Comparison of ENCODE assay signal across 9 mouse cellular contexts in the genomic region with DNA sequence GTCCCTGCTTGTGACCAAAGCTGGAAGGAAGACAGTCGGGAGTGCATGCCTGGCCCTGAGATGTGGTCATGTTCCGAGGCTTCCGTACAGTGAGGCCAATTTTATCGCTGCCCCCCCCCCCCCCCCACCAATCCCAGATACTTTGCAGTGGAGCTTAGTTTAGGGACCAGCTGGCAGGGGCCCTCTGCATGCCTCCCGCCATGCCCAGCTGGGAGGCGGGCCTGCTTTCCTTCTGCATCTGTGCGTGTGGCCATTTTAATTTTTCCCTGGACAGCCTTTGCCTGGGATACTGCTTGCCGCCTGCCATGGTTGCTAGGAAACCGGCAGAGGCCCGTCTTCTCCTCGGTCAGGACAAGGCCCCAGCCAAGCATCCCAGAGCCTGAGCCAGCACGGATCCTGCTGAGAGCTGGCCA.
A peak's percentile ranks its signal among the peaks of the same experiment; 100 is the strongest.
DNase-seq lines count a peak whose midpoint lies in the region; ATAC-seq and TF ChIP-seq lines count a peak whose summit lies in the region.
"Had no signal": no experiment of that assay in that cellular context is flagged by ENCODE, and none has a peak within 500 bp of the region (broad histone marks: within the 10 kb centered on the region; RNA-seq: fewer than 3 reads in every experiment).

No protein-coding gene starts in this region.

- no peaks in the 10 kb centered on the region for H3K9me3 ChIP-seq in lung, embryonic 14.5 days (ENCODE audit: low read depth, low read length)
- H3K9me3 ChIP-seq in forebrain, embryonic 13.5 days (replicated peaks), result no peaks in the 10 kb centered on the region
- H3K9me3 ChIP-seq in hindbrain, embryonic 14.5 days (ENCODE audit: control insufficient read depth, low read length), result no peaks in the 10 kb centered on the region
- H3K9me3 ChIP-seq in midbrain, embryonic 11.5 days (ENCODE audit: control insufficient read depth, low read length), result no peaks in the 10 kb centered on the region
- no peaks in the 10 kb centered on the region for H3K9me3 ChIP-seq in stomach, postnatal 0 days (ENCODE audit: control insufficient read depth, low read length)
- H3K9me3 ChIP-seq: liver, embryonic 15.5 days had no signal

- H3K4me3 ChIP-seq in lung, embryonic 14.5 days (ENCODE audit: low read depth, low read length), result no peak overlapping the region
- no peak overlapping the region for H3K4me3 ChIP-seq in forebrain, embryonic 13.5 days
- H3K4me3 ChIP-seq in hindbrain, embryonic 14.5 days (replicated peaks; ENCODE audit: low read length), result no peak overlapping the region
- no peak overlapping the region for H3K4me3 ChIP-seq in midbrain, embryonic 11.5 days (ENCODE audit: low read depth, low read length)
- H3K4me3 ChIP-seq in stomach, postnatal 0 days (ENCODE audit: low read depth, low read length), result no peak overlapping the region
- H3K4me3 ChIP-seq: liver, embryonic 15.5 days had no signal

- DNase-seq in lung, embryonic 14.5 days, result peak; percentile 76
- no peak for DNase-seq in lung, postnatal 36 days
- peak; percentile 70 for DNase-seq in hindbrain, embryonic 14.5 days (ENCODE audit: low spot score)
- DNase-seq in midbrain, embryonic 11.5 days (ENCODE audit: low spot score, missing footprints), result peak; percentile 91
- DNase-seq in stomach, postnatal 0 days (ENCODE audit: low spot score), result no peak
- no peak for DNase-seq in ovary, postnatal 36 days (ENCODE audit: low spot score)

- no peak overlapping the region for H3K9ac ChIP-seq in lung, embryonic 14.5 days
- H3K9ac ChIP-seq in forebrain, embryonic 13.5 days, result 0 out of 2 replicates have a peak overlapping the region, but pooled peaks have one; percentile 30
- H3K9ac ChIP-seq in hindbrain, embryonic 14.5 days, result 0 out of 2 replicates have a peak overlapping the region, but pooled peaks have one; percentile 21
- H3K9ac ChIP-seq in midbrain, embryonic 11.5 days (ENCODE audit: low read length), result peak overlapping the region; percentile 47
- H3K9ac ChIP-seq in stomach, postnatal 0 days (ENCODE audit: low read length), result no peak overlapping the region
- H3K9ac ChIP-seq: liver, embryonic 15.5 days had no signal

- H3K4me1 ChIP-seq in lung, embryonic 14.5 days (ENCODE audit: insufficient read depth), result peaks cover 4% of the 10 kb centered on the region; the same call in 1 of the 2 replicates
- peaks cover 41% of the 10 kb centered on the region for H3K4me1 ChIP-seq in forebrain, embryonic 13.5 days
- peaks cover 32% of the 10 kb centered on the region for H3K4me1 ChIP-seq in hindbrain, embryonic 14.5 days (replicated peaks; ENCODE audit: control insufficient read depth, insufficient read depth, low read length)
- peaks cover 26% of the 10 kb centered on the region for H3K4me1 ChIP-seq in midbrain, embryonic 11.5 days (ENCODE audit: control insufficient read depth, insufficient read depth, low read length)
- H3K4me1 ChIP-seq in stomach, postnatal 0 days (replicated peaks; ENCODE audit: control insufficient read depth, insufficient read depth), result 0 out of 2 replicates have a peak, but pooled peaks cover 2% of the 10 kb centered on the region

- no peaks in the 10 kb centered on the region for H3K27me3 ChIP-seq in lung, embryonic 14.5 days (ENCODE audit: insufficient read depth, low read length)
- peaks cover 31% of the 10 kb centered on the region for H3K27me3 ChIP-seq in forebrain, embryonic 13.5 days
- H3K27me3 ChIP-seq in hindbrain, embryonic 14.5 days (ENCODE audit: control insufficient read depth, insufficient read depth, low read length), result no peaks in the 10 kb centered on the region
- H3K27me3 ChIP-seq in midbrain, embryonic 11.5 days (ENCODE audit: control insufficient read depth, insufficient read depth, low read length), result no peaks in the 10 kb centered on the region
- no peaks in the 10 kb centered on the region for H3K27me3 ChIP-seq in stomach, postnatal 0 days (ENCODE audit: control insufficient read depth, insufficient read depth, low read length)
- H3K27me3 ChIP-seq: liver, embryonic 15.5 days had no signal

- no peak for TF ChIP-seq EP300 in stomach, postnatal 0 days (optimal IDR thresholded peaks at IDR 0.05)

- TF ChIP-seq CTCF in lung, embryonic 14.5 days (IDR thresholded peaks at IDR 0.05; ENCODE audit: low read depth), result no peak
- no peak for TF ChIP-seq CTCF in stomach, postnatal 0 days (IDR thresholded peaks at IDR 0.05; ENCODE audit: low read depth)

- 0 out of 2 replicates have a peak, but pooled peaks cover 6% of the 10 kb centered on the region for H3K36me3 ChIP-seq in lung, embryonic 14.5 days (ENCODE audit: insufficient read depth)
- no peaks in the 10 kb centered on the region for H3K36me3 ChIP-seq in forebrain, embryonic 13.5 days (ENCODE audit: poor library complexity, severe bottlenecking)
- no peaks in the 10 kb centered on the region for H3K36me3 ChIP-seq in hindbrain, embryonic 14.5 days (replicated peaks; ENCODE audit: control insufficient read depth, insufficient read depth)
- H3K36me3 ChIP-seq in midbrain, embryonic 11.5 days (ENCODE audit: control insufficient read depth, insufficient read depth, low read length), result no peaks in the 10 kb centered on the region
- H3K36me3 ChIP-seq in stomach, postnatal 0 days (ENCODE audit: control insufficient read depth, insufficient read depth, low read length), result no peaks in the 10 kb centered on the region; the same call in 1 of the 2 replicates
- H3K36me3 ChIP-seq: liver, embryonic 15.5 days had no signal

- 0 out of 2 replicates have a peak overlapping the region, but pooled peaks have one; percentile 8 for H3K27ac ChIP-seq in lung, embryonic 14.5 days (ENCODE audit: low read depth)
- H3K27ac ChIP-seq in forebrain, embryonic 13.5 days, result peak overlapping the region; percentile 48
- H3K27ac ChIP-seq in hindbrain, embryonic 14.5 days, result peak overlapping the region; percentile 74
- H3K27ac ChIP-seq in midbrain, embryonic 11.5 days (ENCODE audit: low read depth, low read length), result peak overlapping the region; percentile 63
- H3K27ac ChIP-seq in stomach, postnatal 0 days (replicated peaks), result no peak overlapping the region
- H3K27ac ChIP-seq: liver, embryonic 15.5 days had no signal

- 30% methylated on average over 11 of the region's 12 CpGs for WGBS in lung, embryonic 14.5 days
- 20% methylated on average over 11 of the region's 12 CpGs for WGBS in forebrain, embryonic 13.5 days
- WGBS in hindbrain, embryonic 14.5 days, result 7% methylated on average over 11 of the region's 12 CpGs
- WGBS in midbrain, embryonic 11.5 days, result 20% methylated on average over 12 of the region's 12 CpGs
- WGBS in stomach, postnatal 0 days, result 36% methylated on average over 12 of the region's 12 CpGs

- peak; percentile 82 for ATAC-seq in lung, embryonic 14.5 days (ENCODE audit: insufficient read depth)
- peak; percentile 79 for ATAC-seq in forebrain, embryonic 13.5 days
- ATAC-seq in hindbrain, embryonic 14.5 days (ENCODE audit: low FRiP score), result peak; percentile 88
- ATAC-seq in midbrain, embryonic 11.5 days (ENCODE audit: low FRiP score), result peak; percentile 93
- 0 out of 2 replicates have a peak, but pooled peaks have one; percentile 51 for ATAC-seq in stomach, postnatal 0 days (ENCODE audit: low FRiP score, low TSS enrichment)
- no peak for ATAC-seq in activated CD4-positive, CD25-positive, alpha-beta regulatory T cell, adult 4 months

- H3K4me2 ChIP-seq in lung, embryonic 14.5 days, result no peak overlapping the region
- peak overlapping the region; percentile 21 for H3K4me2 ChIP-seq in forebrain, embryonic 13.5 days
- H3K4me2 ChIP-seq in hindbrain, embryonic 14.5 days (replicated peaks), result peak overlapping the region; percentile 16; the same call in 1 of the 2 replicates
- H3K4me2 ChIP-seq in midbrain, embryonic 11.5 days, result peak overlapping the region; percentile 29
- no peak overlapping the region for H3K4me2 ChIP-seq in stomach, postnatal 0 days (replicated peaks; ENCODE audit: low read depth)
- H3K4me2 ChIP-seq: liver, embryonic 15.5 days had no signal

Comparison
In these comparisons a context has a peak if more than half of its experiments do, and no peak if none do; other contexts are left out.
1. DNase-seq: peak in lung, embryonic 14.5 days (single experiment), hindbrain, embryonic 14.5 days (single experiment) and midbrain, embryonic 11.5 days (single experiment); none in lung, postnatal 36 days (single experiment), stomach, postnatal 0 days (single experiment) and ovary, postnatal 36 days (single experiment).
2. H3K4me2 ChIP-seq: peak in forebrain, embryonic 13.5 days (single experiment), hindbrain, embryonic 14.5 days (single experiment) and midbrain, embryonic 11.5 days (single experiment); none in lung, embryonic 14.5 days (single experiment) and stomach, postnatal 0 days (single experiment).
3. H3K9ac ChIP-seq: peak in forebrain, embryonic 13.5 days (single experiment), hindbrain, embryonic 14.5 days (single experiment) and midbrain, embryonic 11.5 days (single experiment); none in lung, embryonic 14.5 days (single experiment) and stomach, postnatal 0 days (single experiment).